Mouse (Mus musculus): ENCODE results near the gene Tmem219.

Gene Tmem219

DNA sequence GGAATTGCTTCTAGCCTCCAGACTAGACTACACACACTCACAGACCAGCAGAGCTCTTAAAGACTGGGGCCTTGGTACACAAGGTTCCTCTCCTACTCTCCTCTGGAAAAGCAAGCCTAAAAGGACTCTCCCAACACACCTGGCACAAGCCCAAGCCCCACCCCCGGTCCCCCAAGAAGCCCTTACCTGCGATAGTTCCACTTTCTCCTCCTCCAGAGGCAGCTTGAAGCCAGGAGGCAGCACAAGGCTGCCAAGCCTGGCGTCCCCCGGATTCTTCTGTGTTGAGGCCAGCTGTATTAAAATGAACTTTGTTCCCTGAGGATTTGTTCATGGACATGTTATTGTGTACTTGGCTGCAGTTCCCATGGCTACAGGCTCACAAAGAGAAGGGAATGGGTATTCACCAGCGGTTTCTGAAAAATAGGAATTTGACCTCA lies at the start of gene Tmem219:
Tmem219 (minus strand) TSS at position 294 of the 437 bp plus-strand sequence.
- DNase-seq (ENCODE audit: low spot score in 2 of 2) = no peak

DNA sequence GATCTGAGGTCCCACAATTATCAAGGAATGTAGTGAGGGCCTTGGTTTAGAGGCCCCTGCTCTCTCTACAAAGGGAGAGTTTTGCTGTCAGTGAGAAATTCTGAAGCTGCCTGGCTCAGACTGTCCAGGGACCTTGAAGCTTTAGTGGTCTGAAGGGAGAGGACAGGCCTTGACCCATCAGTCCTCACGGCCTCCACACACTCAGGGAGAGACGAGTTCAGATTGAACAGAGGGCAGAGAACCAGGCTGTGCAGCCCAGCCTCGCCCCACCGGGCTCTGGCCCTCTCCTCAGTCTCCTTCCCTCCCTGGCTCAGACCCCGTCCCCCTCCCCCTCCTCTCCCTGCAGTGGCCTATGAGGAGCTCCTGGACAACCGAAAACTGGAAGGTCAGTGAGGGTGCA lies 44.6 kb upstream of the Tmem219 start:
- no peak for DNase-seq (ENCODE audit: low spot score in 2 of 2)

DNA sequence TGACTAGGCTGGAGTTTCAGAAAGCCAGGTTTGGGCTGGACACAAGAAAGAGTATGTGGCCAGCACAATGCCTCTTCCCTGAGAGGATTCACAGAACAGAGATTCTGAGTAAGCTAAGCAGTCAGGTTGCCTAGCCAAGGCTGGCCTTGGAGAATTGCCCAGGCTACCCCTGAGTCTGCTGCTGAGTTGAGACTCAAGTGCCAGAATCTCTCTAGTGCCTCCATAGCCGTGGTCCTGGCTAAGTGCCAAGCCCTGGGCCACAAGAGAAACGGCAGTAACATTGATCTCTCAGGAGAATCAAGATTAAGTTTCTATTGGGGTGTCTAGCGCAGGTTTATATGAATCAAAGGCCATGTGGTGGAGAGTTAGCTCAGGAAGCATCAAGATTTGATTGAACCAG lies 42.9 kb upstream of the Tmem219 start:
- no peak for DNase-seq (ENCODE audit: low spot score in 2 of 2)

DNA sequence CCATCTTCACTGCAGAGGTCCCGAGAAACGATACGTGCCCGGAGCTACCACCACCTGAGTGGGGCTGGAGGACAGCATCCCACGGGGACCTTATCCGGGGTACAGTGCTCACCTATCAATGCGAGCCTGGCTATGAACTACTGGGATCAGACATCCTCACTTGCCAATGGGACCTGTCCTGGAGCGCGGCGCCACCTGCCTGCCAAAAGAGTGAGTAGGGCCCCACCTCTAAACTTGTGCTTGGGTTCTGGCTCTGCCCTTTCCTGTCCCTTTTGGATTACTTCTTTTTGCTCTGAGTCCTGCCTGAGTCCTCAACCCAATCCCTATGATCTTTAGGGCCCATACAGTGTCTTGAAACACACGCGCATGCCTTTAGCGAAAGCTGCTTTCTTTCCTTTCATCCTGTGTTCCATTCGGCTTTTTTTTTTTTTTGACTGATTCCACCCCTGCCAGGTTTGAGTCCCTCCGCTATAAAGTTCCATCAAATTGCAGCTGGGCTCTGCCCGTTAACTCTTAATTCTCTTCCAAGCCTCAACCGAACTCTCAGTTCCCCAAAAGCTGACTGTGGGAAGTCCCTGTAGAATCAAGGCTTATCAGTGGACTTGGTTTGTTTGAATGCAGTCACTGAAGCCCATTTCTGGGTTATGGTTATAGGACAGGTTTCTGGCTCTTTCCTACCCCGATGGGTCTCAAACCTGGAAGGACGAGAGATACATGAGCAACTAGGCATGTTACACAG lies 41.0 kb upstream of the Tmem219 start:
- no peak for DNase-seq (ENCODE audit: low spot score in 2 of 2)

DNA sequence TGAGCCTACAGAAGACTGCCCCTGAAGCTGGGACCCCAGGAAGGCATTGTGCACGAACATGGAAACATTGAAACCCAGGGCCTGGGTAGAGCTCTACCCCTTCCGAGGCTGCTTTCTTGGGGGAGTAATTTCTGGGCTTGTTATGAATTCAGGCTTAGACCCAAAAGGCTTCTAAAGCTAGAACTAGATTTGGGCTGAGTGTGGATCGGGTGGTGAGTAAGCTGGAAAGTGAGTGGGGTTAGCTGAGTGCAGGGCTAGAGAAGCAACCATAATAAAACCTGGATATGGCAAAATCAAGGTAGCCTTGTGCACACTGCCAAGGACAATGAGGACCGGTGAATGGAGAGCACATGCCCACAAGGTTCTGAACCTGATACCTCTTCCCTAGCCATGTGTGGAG lies 39.2 kb upstream of the Tmem219 start:
- no peak for DNase-seq (ENCODE audit: low spot score in 2 of 2)

DNA sequence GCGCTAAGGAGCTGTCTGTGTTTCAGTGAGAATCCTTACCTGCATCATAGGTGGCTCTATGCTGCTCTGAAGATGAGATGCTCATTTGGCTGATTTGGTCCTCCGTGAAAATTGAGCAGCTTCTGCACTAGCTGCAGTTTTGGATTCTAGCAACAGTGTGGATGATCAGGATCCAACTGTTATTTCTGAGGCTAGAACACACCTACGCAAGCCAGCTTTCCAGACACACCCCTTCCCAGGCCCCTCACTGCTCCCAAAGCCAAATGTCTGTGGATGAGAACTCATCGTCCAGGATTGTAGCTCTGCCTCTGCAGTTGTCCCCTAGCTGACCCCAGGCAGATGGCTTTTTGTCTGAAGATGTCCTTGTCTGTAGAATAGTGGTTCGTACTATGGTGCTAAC lies 38.4 kb upstream of the Tmem219 start:
- no peak for DNase-seq (ENCODE audit: low spot score in 2 of 2)

DNA sequence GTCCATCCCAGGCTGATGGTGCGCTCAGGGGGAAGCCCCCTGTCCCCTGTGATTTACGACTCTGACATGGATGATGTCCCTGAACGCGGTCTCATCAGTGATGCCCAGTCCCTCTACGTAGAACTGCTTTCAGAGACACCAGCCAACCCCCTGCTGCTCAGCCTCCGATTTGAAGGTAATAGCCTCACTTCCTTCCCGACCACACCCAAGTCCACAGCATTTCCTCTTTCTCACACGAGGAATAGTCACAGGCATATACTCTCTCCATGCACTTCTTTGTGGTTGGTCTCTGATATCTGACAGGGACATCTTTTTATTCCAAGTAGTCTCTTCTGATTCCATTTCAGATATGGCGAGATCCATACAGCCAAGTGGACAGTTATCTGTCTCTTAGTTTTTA lies 37.1 kb upstream of the Tmem219 start:
- no peak for DNase-seq (ENCODE audit: low spot score in 2 of 2)

DNA sequence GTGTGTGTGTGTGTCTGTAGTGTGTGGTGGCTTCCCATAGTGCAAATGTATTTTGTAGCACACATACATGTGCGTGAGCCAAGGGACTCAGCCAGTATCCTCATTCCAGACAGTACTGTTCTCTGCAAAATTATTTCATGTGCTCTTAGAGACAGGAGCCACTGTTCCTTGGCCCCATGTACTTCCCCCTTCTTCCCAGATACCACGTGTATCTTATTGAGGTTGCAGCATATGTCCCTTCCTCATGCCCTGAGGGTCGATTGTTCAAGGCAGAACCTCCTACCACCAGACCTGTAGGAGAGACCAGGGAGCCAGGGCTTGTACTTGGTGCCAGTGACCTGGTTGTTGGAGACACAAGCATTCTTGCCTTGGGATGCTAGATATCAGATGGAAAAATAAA lies 32.4 kb upstream of the Tmem219 start:
- DNase-seq (ENCODE audit: low spot score in 2 of 2) = no peak

DNA sequence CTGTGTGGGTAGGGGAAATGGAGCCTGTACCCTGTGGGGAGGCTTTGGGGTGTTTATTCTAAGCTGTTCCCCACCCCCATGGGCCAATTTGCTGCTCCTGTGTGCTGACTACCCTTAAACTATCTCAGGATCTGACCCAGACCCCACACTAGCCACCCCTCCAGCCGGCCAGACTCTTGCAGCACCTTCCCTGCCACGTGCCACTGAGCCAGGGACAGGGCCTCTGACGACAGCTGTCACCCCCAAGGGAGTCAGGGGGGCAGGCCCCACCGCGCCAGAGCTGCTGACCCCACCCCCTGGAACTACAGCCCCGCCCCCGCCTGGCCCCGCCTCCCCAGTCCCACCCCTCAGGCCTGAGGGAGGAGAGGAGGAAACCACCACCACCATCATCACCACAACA lies 29.9 kb upstream of the Tmem219 start:
- DNase-seq (ENCODE audit: low spot score in 2 of 2) = no peak

DNA sequence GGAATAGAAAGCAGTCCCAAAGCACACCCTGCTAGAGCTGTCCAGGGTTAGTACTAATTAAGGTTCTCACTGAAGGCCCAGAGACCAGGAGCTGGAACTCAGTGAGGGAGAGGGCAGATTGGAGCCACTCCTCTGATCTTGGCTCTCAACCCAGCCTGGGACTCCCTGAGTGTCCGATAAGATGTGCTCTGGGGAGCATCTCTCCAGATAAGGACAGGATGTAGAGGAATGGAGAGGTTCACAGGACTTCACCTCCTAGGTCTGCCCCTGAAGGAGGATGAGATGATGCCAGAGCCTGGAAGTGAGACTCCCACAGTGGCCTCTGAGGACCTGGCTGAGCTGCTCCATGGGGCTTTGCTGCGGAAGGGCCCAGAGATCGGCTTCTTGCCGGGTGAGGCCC lies 29.0 kb upstream of the Tmem219 start:
- DNase-seq (ENCODE audit: low spot score in 2 of 2) = no peak

DNA sequence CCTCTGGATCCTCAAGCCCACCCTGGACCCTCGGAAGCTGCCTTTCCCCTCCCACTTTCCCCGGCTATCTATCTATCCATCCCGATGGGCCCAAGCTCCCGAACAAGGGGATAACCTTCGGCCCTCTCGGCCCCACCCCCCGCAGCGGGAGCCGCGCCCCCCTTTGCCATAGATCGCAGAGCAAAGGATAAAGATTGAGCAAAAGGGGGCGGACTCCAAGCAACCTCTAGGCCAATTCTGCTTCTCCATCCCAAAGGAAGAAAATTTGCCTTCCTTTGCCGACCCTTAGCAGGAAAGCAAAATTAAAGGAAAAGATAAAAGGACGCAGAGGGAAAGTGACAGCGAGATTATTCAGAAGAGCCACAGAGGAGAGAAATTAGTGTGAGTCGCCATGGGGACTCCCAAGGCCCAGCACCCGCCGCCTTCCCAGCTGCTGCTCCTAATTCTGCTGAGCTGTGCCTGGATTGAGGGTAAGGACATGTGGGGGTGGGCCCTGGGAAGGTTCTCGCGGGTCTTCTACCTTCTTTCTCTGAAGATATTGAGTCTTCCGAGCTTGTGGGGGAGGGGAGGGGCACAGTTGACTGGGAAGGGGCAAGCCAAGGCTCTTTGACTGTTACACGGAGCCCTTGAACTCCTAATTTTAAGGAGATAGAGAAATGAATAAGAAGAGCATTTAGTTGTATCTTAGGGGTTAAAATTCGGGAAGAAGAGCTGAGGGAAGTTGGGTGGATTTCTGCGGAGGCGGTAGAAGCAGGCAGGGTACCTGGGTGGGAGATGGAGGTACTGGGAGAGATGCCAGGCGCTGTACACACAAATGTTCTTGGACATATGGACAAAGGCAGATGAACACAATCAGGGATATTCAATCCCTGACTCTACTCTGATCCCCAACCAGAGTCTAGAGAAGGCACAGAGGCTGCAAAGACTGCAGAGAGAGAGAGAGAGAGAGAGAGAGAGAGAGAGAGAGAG lies 28.2 kb upstream of the Tmem219 start:
- peak in 1 of 2 experiments; percentile 46 for DNase-seq (ENCODE audit: low spot score in 2 of 2)

DNA sequence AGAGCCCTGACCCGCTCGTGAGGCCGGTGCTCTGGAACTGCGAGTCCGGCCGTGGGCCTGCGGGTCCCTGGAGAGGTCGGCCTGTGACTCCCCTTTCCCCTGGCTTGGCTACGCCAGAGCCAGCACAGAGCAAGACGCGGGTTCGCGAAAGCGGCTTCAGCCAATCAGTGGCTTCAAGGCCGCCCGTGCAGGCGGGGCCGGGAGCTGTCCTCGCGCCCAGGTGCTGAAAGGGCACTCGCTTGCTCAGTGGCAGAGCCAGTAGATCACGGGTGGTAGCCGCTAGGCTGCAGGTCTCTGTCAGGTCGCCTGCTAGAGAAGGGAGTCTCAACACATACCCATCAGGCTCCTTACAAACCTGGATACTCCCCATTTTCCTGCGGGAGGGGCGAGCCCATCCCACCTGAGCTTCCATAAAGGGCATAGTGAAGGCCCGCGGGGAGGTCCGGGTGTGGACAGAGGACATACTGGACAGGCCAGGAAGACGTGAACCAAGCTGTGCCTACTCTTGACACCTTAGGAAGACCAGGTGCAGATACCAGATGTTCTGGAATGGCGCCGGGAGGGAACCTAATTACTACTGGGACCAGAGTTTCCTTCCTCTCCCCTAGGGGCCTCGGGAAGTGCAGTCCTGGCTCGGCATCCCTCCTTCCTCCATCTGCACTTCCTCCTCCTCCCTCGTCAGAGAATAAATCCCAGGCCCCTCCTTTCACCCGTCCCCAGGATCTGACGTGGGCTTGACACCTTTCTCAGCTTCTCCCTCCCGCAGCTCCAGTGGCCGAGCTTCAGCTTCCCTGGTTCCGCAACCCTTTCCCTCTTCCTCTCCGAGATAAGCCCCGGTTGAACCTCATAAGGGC lies 27.3 kb upstream of the Tmem219 start, which contains the start of gene Sez6l2:
Sez6l2 (plus strand) TSS at position 771 of the 854 bp plus-strand sequence.
- DNase-seq (ENCODE audit: low spot score in 2 of 2) = peak; percentile 75 to 77

DNA sequence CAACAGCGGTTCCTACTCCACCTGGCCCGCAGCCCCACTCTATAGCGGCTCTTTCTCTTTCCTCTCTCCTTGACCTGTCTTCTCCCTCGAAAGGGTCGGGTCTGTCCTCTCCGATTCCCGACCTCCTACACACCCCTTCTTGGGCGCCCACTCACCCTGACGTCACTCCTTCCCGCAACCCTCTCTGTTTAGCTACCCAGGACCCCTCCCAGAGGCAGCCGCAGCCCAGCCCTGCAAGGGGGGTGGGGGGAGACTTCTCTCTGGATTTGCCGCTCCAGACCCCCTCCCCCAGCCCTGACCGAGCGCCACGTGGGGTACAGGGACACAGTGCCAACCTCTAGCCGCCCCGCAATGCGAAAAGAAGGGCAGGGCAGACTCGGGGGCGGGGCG lies 26.7 kb upstream of the Tmem219 start, which contains the start of gene Asphd1:
Asphd1 (minus strand) TSS at position 180 of the 390 bp plus-strand sequence.
- peak; percentile 62 to 69 for DNase-seq (ENCODE audit: low spot score in 2 of 2)

DNA sequence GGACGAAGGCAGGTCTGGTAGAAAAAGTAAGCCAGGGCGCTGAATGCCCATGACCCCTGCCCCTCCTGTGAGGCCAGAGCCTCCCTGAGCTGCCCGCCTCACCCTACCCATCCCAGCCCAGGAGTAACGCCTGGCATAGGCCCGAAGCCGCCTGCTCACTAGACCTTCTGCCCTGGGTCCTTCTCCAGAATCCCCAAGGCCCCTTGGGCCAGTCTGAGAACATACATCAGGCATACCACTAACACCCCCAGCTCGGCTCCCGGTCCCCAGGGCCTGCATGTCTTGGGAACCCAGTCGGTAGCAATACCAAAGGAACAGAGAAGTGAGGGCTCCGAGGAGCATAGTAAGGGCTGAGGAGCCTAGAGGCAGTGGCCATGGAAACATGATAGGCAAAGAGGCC lies 25.9 kb upstream of the Tmem219 start:
- DNase-seq (ENCODE audit: low spot score in 2 of 2) = no peak

DNA sequence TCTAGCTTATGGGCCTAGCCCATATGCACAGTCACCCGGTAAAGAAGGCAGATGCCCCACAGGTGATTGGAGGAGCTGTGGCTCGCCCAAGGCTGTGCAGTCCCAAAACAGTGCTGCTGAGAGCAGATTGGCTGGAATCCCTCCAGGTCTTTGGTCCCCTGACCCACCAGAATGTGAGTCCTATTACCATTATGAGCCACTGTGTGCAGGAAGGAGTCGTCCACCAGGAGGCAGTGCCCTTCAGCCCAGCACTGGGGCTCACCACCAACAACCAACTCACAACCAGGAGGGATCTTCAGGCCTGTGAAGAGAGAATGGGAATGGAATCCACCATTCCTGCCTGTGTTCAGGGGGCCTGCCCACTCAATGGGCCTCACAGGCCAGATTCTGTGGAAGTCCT lies 23.8 kb upstream of the Tmem219 start:
- DNase-seq (ENCODE audit: low spot score in 2 of 2) = no peak

DNA sequence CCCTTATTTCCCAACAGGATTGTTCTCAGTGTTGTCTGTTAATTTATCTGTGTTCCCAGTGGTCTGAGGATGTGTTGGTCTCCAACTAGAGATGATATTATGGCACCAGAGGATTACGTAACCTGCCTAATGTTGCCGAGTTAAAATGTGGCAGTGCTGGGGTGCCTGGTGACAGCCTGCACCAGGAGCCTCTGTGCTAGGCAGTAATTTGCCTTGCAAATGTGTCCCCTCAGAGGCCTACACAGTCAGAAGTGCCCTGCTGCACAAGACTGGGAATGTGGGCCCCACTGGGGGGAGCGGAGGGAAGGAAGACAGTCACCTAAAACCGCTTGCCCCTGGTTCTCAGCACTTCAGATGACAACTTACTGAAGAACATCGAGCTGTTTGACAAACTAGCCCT lies 19.1 kb upstream of the Tmem219 start:
- no peak for DNase-seq (ENCODE audit: low spot score in 2 of 2)

DNA sequence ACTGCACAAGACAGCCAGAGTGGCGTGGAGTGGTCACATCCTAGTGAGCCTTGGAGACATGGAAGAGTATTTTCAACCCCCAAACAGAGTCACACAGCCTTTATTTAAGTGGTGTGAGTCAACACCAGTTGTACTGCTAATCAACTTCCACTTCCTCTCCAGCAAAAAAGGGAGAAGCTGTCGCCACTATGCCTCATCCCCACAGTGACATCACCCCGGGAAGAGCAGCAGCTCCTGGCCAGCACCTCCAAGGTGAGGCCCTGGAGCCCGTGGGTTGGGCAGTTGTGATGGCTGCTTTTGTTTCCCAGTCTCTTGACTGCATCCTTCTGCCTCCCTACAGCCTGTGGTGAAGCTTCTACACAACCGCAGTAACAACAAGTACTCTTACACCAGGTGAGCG lies 18.5 kb upstream of the Tmem219 start:
- DNase-seq (ENCODE audit: low spot score in 2 of 2) = no peak

DNA sequence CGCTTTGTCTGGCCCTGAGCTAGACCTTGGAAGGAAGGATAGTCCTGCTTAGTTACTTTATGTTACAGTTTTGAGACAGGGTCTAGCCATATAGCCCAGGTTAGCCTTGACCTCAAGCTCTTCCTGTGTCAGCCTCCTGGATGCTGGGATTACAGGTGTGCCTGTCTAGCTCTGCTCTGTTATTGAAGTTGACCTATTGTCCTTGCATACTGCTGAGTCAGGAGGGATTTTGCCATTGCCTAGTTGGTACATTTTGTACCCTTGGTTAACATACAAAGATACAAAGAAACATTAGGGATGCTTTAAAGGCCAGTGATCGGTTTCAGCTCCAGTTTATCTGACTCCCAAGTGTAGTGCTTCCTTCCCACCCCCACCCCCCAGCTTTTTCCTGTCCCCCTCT lies 9.9 kb upstream of the Tmem219 start:
- no peak for DNase-seq (ENCODE audit: low spot score in 2 of 2)

DNA sequence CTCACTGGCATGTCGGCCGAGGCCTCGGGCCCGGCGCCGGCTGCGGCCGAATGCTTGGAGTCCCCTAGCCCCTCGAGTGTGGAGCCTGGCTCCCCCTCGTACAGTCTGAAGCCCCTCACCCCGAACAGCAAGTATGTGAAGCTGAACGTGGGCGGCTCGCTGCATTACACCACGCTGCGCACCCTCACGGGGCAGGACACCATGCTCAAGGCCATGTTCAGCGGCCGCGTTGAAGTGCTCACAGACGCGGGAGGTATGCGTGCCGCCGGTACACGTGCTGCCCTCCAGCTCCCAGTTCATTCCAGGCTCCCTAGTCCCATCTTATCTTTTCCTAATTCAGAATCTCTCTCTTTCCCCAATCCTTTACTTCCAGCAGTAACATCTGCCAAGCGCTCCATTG lies 6.3 kb upstream of the Tmem219 start:
- DNase-seq (ENCODE audit: low spot score in 2 of 2) = no peak

DNA sequence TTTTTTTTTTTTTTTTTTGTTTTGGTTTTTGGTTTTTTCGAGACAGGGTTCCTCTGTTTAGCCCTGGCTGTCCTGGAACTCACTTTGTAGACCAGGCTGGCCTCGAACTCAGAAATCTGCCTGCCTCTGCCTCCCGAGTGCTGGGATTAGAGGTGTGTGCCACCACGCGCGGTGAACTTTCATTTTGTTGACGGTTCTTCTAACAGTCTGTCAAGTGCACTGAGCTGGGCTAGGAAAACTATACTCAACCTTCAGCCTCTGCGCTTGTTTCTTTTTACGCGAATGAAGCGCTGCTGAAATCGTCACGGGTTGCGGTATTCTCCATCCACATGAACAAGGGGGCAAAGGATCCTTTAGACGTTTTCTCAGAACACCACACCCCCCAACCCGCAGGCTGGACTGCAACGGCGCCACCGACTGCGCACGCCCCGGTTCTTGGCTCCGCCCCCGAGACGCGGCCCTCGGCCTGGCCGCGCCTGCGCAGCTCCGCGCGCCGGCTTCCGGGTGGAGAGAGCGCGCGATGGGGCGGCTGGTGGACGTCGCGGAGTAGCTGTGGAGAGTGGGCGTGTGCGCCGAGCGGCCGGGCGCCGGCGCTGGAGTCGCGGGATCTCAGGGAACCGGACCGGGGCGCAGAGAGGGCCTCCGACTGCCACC lies 5.8 kb upstream of the Tmem219 start, which contains the start of gene Kctd13:
Kctd13 (plus strand) TSS at position 496 of the 654 bp plus-strand sequence.
- peak; percentile 72 to 84 for DNase-seq (ENCODE audit: low spot score in 2 of 2)

DNA sequence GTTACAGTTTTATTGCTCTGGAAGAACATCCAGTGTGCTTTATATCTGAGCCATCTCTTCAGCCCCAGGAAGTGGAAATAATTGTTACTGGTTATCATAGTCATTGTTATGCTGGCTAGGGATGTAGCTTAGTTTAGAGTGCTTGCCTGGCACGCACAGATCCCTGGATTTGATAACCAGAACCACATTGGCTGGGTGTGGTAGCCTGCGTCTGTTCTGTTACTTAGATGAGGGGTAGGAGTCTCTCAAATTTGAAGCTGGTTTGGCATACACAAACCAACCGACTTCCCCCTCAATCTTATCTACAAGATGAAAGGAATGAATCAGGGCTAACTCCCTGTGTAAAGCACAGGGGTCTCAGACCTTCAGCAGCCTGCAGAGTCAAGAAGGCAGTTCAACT lies 3.6 kb upstream of the Tmem219 start:
- DNase-seq (ENCODE audit: low spot score in 2 of 2) = no peak
